Mouse (Mus musculus) kidney, postnatal 14 days (tissue): ENCODE measurements at regions not wholly inside any gene's neighbourhood (a gene's known extent, or its start where the extent isn't known, plus 50 kb on each side); places are given as distances from the start of the nearest gene placed in this dataset.
A peak's percentile ranks its signal among the peaks of the same experiment; 100 is the strongest.
"Not testable (repeated sequence)": the region's sequence is repeated elsewhere in the genome, so short reads cannot be mapped to it uniquely, and the experiment has no call there.

Experiments used
- DNase-seq: peaks from one replicate; pipeline ENCODE4 v3.0.0; 2022; ENCODE audit warnings: mixed read lengths

GRCm38 (mm10) chr16:31560426-31560825, 102.8 kb upstream of the Dlg1 start:
- DNase-seq, result no peak

- no peak for DNase-seq
These were observed 98.3 kb upstream of the Dlg1 start for GRCm38 (mm10) chr16:31564926-31565325.

GRCm38 (mm10) chr16:31568316-31568715, 94.9 kb upstream of the Dlg1 start:
- DNase-seq, result no peak

GRCm38 (mm10) chr16:31569871-31570270, 93.4 kb upstream of the Dlg1 start:
- no peak for DNase-seq

GRCm38 (mm10) chr16:31570311-31571139, 92.7 kb upstream of the Dlg1 start:
- no peak for DNase-seq

GRCm38 (mm10) chr16:31573833-31574232, 89.4 kb upstream of the Dlg1 start:
- not testable (repeated sequence) for DNase-seq

- DNase-seq, result peak; percentile 34
These were observed 87.6 kb upstream of the Dlg1 start for GRCm38 (mm10) chr16:31575646-31576045.

- DNase-seq, result no peak
These were observed 86.8 kb upstream of the Dlg1 start for GRCm38 (mm10) chr16:31576422-31576821.

GRCm38 (mm10) chr16:31577347-31577746, 85.9 kb upstream of the Dlg1 start:
- no peak for DNase-seq

- DNase-seq, result no peak
These were observed 83.9 kb upstream of the Dlg1 start for GRCm38 (mm10) chr16:31579318-31579717.

- no peak for DNase-seq
These were observed 82.5 kb upstream of the Dlg1 start for GRCm38 (mm10) chr16:31580779-31581178.

- no peak for DNase-seq
These were observed 80.4 kb upstream of the Dlg1 start for GRCm38 (mm10) chr16:31582885-31583284.

- no peak for DNase-seq
These were observed 79.6 kb upstream of the Dlg1 start for GRCm38 (mm10) chr16:31583627-31584026.

GRCm38 (mm10) chr16:31584216-31584823, 78.9 kb upstream of the Dlg1 start:
- DNase-seq, result no peak

GRCm38 (mm10) chr16:31587036-31587435, 76.2 kb upstream of the Dlg1 start:
- no peak for DNase-seq

- DNase-seq, result no peak
These were observed 73.7 kb upstream of the Dlg1 start for GRCm38 (mm10) chr16:31589576-31589975.

- no peak for DNase-seq
These were observed 71.7 kb upstream of the Dlg1 start for GRCm38 (mm10) chr16:31591565-31591964.

GRCm38 (mm10) chr16:31592014-31592871, 71.0 kb upstream of the Dlg1 start:
- peak; percentile 77 for DNase-seq

- DNase-seq, result no peak
These were observed 70.1 kb upstream of the Dlg1 start for GRCm38 (mm10) chr16:31592973-31593683.

- no peak for DNase-seq
These were observed 65.3 kb upstream of the Dlg1 start for GRCm38 (mm10) chr16:31597965-31598364.

- no peak for DNase-seq
These were observed 64.7 kb upstream of the Dlg1 start for GRCm38 (mm10) chr16:31598409-31598988.

GRCm38 (mm10) chr16:31598989-31599421, 64.2 kb upstream of the Dlg1 start:
- no peak for DNase-seq
